Mouse (Mus musculus): Measurements from ENCODE around the gene Rps26.

The Rps26 gene

GRCm38 (mm10) chr10:128626311-128627310, at the start of gene Rps26:
Rps26 (minus strand) TSS chr10:128626747.
- peak; percentile 89 to 94 for DNase-seq

- peak in 1 of 2 experiments; percentile 45 for DNase-seq
Measured at GRCm38 (mm10) chr10:128674469-128675008, 48.0 kb upstream of the Rps26 start.

DNA sequence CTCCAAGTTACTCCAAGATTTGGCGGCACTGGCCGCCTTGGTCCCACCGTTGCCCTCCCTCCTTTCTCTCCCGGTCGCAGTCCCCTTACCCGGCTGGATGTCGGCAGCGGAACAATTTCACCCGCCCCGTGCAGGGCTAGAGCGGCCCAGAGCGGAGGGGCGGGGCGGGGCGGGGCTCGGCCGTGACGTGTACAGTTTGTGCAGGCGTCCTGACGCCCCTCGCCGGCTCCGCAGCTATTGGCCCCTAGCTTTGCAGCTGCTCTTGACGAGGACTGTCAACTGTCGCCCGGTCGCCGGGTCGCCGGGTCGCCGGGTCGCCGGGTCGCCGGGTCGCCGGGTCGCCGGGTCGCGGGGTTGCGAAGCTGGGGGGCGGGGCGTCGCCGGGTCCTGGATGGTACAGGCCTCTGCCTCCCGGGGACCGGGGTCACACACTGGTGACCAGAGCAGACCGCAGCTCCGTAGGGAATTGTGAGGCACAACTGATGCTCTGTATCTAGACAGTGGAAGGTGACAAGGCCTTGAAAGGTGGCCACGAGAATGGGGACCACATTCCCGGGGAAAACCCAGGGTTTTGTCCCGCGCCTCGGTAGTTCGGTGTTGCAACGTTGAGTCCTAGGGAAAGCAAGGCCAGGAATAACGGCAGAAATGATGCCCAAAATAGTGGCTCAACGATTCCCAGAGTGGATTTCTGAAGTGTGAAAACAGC, 47.4 kb upstream of the Rps26 start, which contains the start of gene Suox:
Suox (minus strand) TSS at position 311 of the 706 bp plus-strand sequence.
- DNase-seq = peak; percentile 86 to 93

DNA sequence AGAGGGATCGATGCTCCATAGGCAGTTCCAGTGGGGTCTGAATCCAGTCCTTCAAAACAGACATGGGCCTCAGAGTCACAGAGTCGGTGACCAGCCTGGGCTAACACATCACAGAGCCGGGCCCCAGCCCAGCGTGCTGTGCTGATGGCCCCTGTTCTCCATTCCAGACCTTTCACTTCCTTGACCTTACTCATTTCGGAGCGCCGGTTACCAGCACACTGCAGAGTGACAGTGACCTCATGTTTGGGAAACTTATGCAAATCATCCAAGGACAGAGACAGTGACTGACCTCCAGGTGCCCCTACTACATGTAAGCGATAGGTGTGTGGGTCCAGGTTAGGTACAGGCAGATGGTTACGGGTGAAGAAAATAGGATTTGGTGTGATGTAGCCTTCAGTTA, 44.6 kb upstream of the Rps26 start:
- no peak for DNase-seq

DNA sequence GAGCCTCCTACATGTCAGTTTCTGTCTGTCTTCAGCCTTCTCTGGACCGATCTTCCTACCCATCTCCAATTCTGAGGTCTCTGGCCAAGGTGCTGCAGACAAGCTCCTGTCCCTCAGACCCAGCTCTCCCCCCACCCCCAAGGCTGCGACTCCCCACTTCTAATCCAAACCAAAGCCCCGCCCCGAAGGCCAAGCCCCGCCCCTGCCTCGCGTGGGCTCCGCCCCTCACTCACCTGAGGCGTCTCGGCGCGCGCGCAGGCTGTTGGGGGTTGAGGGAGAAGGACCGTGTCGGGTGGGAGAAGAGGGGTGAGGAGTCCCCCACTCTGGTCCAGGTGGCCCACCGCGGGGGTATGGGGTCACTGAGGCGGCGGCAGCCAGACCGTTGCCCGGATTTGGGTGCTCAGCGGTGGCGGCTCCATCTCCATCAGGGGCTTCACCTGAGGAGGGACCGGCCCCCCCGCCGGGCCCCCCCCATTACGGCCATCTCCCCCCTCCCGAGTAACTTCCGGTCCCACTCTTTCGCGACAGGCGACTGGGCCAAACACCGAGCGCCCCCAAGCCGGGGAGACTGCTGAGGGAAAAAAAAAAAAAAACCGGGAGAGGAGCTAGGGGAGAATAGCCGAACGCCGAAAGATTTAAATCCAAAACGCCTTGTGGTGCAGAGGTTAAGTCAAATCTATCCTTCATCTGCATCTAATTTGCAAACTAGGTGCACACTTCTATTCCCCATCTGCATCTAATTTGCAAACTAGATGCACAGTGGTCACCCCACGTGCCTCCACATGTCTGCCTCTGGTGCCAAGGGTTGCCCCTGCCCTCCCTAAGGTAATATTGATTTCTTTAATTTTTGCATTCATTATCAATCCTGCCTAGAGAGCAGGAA, 42.5 kb upstream of the Rps26 start:
- peak; percentile 87 to 88 for DNase-seq

DNA sequence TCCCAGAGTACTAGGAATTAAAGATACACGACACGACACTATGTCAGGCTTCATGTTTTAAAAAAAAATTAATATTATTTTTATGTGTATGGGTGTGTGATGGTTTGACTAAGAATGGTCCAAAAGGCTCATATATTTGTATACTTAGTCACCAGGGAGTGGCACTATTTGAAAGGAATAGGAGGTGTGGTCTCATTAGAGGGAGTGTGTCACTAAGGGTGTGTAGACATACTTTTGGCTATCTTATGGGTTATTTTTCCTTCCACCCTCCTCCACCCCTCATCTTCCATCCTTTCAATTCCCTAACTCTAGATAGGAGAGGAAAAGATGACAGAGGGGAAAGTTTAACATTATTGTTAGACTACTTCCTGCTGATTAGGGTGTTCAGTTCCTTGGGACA, 39.3 kb upstream of the Rps26 start:
- DNase-seq = no peak

DNA sequence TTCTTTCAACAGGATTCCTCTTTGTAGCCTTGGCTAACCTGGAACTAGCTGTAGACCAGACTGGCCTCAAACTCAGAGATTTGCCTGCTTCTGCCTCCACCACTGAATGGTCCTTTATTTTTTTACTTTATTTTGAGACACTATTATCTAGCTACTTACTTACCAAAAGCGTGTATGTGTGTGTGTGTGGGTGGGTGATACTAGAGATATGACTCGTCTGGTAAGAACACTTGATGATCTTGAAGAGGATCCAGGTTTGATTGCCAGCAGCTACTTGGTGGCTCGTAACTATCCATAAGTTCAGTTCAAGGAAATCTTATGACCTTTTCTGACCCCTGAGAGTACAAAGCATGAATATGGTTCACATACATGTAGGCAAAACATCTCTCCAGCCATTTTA, 38.8 kb upstream of the Rps26 start:
- DNase-seq = no peak

DNA sequence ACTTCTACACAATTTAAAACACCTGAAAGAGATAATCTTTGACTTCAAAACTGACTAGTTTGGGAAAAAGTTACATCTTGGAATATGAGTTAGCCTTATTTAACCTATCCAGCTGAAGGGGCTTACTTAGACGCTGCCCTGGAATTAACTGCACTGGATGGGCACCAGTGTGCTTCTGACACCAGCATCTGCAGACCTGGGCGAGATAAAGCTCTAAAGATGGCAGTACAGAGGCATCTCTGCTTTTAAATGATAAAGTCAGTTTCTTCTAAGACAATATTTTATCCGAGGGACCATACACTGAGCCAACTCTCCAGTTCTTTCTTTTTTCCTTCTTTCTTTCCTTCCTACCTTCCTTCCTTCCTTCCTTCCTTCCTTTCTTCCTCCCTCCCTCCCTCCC, 38.3 kb upstream of the Rps26 start:
- DNase-seq = no peak

GRCm38 (mm10) chr10:128663441-128664220, 37.1 kb upstream of the Rps26 start:
- no peak for DNase-seq

GRCm38 (mm10) chr10:128662465-128662864, 35.9 kb upstream of the Rps26 start:
- no peak for DNase-seq

GRCm38 (mm10) chr10:128659490-128659889, 32.9 kb upstream of the Rps26 start:
- DNase-seq = no peak

GRCm38 (mm10) chr10:128657844-128658243, 31.3 kb upstream of the Rps26 start:
- DNase-seq = peak; percentile 61 to 64

- no peak for DNase-seq
Measured at GRCm38 (mm10) chr10:128656731-128657130, 30.2 kb upstream of the Rps26 start.

DNA sequence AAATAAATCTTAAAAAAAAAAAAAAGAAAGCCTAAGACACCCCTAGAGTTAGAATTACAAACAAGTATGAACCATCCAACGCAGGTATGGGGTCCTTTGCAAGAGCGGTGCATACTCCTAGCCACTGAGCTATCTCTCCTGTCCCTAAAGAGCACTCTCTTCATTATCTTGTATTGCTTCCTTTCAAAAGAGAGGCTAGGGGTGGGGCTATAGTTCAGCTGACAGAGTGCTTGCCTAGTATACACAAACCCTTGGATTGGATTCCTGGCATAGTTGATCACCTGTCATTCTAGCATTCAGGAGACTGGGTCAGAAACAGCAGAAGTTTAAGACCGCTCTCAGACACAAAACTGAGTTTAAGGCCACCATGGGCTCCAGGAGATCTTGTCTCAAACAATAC, 28.7 kb upstream of the Rps26 start:
- DNase-seq = no peak

DNA sequence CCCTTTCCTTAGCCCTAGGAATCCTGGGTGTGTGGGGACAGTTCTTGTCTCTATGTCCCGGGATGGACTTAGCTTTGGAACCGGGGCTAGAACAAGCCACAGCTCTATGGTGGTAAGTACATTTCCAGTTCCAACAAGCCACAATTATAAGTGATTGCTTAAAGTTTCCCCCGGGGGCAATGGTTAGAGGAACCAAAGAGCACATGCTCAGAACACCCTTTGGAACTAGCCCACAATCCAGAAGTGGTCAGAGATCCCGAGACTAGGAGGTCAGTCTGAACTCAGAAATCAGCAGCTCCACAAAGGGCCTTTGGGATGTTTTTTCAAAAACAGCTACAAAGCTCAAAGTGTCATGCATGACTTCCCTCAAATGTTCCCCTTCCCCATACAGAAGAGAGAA, 27.3 kb upstream of the Rps26 start:
- peak; percentile 55 to 75 for DNase-seq

DNA sequence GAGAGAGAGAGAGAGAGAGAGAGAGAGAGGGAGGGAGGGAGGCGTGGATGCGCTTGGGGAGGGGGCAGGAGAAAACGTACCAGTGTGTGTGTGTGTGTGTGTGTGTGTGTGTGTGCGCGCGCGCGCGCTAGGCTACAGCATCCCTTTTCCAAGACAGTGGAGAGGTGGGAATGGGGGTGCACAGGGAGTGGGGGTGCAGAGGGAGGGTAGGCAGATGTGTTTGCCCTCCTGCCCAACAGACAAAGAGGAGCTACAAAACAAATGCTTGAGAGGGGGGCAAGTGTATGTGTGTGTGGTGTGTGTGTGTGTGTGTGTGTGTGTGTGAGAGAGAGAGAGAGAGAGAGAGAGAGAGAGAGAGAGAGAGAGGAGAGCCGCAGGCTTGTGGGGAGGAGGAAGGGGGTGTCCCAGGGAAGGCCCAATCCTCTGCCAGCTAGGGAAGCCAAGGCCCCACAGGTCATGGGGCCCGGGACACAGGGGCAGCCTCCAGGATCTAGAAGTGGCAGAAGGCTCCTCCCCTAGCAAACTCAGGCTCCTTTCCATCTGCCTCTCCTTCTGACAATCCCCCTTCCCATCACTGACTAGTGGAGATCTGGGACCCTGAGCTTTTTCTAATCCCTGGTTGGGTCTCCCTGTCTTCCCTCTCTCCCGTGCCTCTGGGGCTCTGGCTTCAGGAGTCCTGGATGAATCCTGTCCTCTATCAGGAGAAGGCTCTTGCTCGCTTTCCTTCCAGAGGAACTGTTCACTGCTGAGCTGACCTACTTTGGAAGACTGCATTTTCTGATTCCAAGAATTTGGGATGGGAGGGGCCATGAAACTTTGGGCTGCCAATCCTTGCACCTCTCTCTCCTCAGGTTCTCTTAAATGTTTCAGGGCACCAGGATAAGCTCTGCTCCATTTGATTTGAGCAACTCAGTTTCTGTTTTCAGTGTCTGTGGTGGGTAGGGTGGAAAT, 19.9 kb upstream of the Rps26 start:
- peak; percentile 27 to 75 for DNase-seq

- DNase-seq = peak; percentile 29 to 61
Measured at GRCm38 (mm10) chr10:128645111-128646011, 18.8 kb upstream of the Rps26 start, which contains the start of gene Ikzf4. Ikzf4 (minus strand) TSS chr10:128645991.

DNA sequence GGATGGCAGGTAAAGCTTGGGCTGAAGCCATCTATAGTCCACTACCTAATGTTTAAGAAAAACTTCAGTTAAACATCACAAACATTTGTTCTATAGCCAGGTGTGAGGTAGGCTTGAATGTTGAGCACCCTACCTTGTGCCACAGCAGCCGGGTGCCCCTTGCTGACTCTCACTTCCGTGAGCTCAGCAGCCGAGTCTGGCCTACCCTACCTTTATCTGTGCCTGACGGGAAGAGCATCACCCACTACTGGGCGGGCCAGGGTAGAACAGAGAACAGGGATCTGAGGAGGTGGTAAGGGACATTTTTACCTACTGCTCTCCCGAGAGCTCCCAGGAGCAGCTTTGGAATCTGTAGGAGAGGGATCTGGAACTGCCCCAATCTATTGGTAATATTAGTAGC, 16.2 kb upstream of the Rps26 start:
- DNase-seq = no peak

DNA sequence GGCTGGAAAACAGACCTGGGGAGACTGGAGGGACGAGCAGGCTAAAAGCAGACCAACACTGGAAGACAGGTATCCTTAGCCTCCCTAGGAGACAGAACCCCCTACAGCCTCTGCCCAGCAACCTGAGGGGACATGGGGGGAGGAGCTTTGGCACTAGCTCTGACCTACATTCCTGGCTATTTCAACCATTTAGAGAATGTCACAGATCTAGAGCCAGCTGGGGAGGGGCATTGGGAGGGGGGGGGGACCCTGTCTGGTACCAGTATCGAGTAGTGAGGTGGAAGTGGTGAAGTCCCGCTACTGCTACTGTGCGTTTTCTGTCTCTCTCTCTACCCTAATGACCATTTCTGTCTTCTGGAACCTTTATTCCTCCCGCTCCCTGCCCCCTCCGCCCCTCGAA, 15.3 kb upstream of the Rps26 start:
- peak in 1 of 2 experiments; percentile 28 for DNase-seq

All from kidney, postnatal 25 days (tissue).